Mouse (Mus musculus): ENCODE measurements around the gene Ddr1.
"Not testable (repeated sequence)": the region's sequence is repeated elsewhere in the genome, so short reads cannot be mapped to it uniquely, and the experiment has no call there.

Ddr1 gene

DNA sequence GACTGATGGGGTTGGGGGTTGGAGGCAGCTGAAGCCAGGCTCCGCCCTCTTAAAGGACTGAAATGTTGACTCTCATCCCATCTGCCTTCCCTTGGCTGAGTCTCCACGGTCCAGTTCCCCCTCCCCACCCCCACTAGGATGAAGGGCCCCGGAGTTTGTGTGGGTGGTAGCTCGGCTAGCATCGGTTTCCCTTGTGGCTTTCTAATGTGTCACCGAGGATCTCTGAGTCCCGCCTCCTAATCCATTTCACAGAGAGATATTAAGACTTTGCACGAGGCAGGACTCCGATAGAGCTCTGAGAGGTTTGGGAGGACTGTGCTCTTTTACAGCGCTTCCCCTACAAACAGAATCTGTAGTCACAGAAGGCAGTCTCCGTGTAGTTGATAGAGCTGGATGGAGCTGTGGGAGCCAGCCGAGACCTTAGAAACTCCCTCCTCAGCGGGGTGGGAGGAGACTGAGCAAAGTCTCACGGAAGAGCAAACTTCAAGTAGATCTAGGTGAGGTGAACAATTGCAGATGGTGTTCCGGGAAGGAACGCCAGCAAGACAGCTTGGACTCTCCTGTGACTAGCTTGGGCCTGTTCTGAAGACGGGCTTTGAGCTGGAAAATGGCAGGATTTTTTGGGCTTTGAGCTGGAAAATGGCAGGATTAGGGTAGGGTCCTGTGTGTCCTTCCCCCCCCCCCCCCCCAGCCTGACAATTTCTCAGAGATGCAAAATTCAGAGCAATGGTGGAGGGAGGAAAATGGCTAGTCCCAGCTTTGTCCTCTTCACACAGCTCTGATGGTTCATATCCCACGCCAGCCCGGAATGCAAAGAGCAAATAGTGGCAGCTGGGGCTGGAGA is at the start of gene Ddr1:
Ddr1 (minus strand) TSS at position 1 of the 844 bp plus-strand sequence.
- DNase-seq (ENCODE audit: low read depth in 2 of 2, low spot score in 2 of 2), result peak; percentile 43 to 56

GRCm38 (mm10) chr17:35753668-35754067 is 49.2 kb upstream of the Ddr1 start:
- no peak for DNase-seq (ENCODE audit: low read depth in 2 of 2, low spot score in 2 of 2)

DNA sequence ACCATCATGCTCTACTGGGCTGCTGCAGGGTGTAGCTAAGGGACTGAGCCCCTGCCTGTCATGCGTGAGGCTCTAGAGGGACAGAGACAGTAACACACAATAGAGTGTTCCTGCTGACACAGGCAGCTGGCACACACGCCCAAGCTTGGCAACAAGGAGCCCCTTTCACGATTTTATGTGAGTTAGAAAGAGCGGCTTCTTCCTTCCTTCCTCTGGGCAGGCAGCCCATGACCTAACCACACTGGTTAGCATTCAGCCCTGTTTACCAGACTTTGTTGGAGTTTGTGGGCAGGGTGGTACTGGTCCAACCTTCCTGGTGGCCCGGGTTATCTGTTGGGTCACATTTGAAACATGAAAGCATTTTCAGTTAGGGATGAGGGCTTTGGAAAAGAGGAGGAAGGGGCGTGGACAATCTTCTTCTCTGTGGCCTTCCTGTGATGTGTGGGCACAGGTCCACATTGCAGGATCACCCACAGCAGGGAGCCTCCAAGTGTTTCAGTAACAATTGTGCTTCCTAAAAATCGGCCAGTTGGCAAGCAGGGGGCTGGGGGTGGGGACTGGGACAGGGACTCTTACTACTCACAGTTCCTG is 47.9 kb upstream of the Ddr1 start:
- DNase-seq (ENCODE audit: low read depth in 2 of 2, low spot score in 2 of 2), result no peak

- DNase-seq (ENCODE audit: low read depth in 2 of 2, low spot score in 2 of 2), result no peak
These were observed 45.3 kb upstream of the Ddr1 start for GRCm38 (mm10) chr17:35749685-35750084.

- no peak for DNase-seq (ENCODE audit: low read depth in 2 of 2, low spot score in 2 of 2)
These were observed 39.9 kb upstream of the Ddr1 start for GRCm38 (mm10) chr17:35744361-35744760.

DNA sequence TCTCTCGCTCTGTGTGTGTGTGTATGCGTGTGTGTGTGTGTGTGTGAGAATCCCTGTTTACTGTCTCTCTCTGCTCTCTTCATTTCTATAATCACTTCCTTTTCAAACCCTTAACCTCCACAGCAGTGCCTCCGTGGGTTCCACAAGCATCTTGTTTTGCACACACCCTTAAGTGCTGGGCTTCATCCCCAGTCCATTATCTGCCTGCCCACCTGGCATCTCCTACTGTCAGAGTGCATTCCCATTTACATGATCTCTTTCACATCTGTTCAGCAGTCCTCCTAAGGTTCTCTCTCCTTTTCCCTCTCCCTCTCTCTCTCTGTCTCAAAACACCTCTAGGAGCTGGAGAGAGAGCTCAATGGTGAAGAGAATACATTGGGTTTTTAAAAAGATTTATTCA is 38.5 kb upstream of the Ddr1 start:
- no peak for DNase-seq (ENCODE audit: low read depth in 2 of 2, low spot score in 2 of 2)

GRCm38 (mm10) chr17:35741589-35742226 is 37.3 kb upstream of the Ddr1 start:
- DNase-seq (ENCODE audit: low read depth in 2 of 2, low spot score in 2 of 2), result no peak

DNA sequence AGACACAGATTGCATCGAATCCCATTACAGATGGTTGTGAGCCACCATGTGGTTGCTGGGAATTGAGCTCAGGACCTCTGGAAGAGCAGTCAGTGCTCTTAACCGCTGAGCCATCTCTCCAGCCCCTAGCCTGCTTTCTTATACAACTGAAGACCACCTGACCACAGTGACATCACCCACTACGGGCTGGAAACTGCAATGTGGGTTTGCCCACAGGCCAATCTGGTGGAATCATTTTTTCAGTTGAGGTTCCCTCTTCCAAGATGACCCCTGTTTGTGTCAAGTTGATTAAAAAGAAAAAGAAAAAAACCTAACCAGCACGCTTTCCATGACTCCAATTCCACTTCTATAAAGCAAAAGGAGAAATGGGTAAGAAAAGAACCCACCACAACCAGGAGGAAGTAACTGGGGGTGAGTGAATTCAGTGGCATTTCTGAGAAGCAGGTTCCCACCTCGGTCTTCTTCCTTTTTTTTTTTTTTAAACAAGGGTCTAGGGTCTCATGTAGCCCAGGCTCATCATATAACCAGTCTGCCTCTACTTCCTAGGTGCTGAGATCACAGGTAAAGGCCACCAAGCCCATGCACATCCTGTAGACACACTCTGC is 36.0 kb upstream of the Ddr1 start:
- no peak for DNase-seq (ENCODE audit: low read depth in 2 of 2, low spot score in 2 of 2)

GRCm38 (mm10) chr17:35739675-35740074 is 35.3 kb upstream of the Ddr1 start:
- DNase-seq (ENCODE audit: low read depth in 2 of 2, low spot score in 2 of 2), result peak; percentile 88 to 95

DNA sequence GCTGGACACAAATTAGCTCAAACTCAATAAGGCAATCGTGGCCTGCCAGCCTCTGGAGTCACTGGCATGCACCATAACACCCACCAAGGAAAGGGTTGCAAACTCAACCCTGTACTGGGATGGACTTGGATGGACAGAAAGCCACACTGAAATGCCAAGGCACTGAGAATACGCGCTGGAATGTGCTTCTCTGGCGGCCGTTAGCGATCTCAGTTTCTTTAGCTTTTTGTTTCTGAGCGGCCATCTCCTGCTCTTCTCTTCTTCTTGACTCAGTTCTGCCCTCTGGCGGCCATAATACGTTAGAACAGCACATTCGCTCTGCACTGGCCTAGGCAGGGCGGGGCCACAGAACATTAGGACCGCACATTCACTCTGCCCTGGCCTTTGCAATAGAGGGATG is 33.3 kb upstream of the Ddr1 start:
- peak; percentile 74 to 81 for DNase-seq (ENCODE audit: low read depth in 2 of 2, low spot score in 2 of 2)

- peak; percentile 72 to 82 for DNase-seq (ENCODE audit: low read depth in 2 of 2, low spot score in 2 of 2)
These were observed 32.0 kb upstream of the Ddr1 start for GRCm38 (mm10) chr17:35736280-35736960.

DNA sequence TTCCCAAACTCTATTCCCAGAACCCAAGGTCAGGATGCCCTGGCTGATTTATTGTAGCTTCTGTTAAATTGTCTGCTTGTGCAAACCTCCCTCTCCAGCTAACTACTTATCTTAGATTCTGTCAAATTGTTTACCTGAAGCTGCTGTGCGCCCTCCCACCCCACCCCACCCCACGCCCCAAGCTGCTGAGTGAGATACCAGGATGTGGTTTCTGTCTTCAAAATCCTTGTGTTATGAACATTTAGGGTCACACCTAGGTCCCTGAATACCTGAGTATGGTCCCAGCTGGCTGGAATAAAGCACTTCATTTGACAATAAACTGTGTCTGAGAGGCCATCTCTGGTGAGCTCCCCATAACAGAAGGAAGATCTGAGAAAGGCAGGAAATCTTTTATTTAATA is 30.1 kb upstream of the Ddr1 start:
- peak in 1 of 2 experiments; percentile 46 for DNase-seq (ENCODE audit: low read depth in 2 of 2, low spot score in 2 of 2)

- no peak for DNase-seq (ENCODE audit: low read depth in 2 of 2, low spot score in 2 of 2)
These were observed 29.0 kb upstream of the Ddr1 start for GRCm38 (mm10) chr17:35733398-35733797.

DNA sequence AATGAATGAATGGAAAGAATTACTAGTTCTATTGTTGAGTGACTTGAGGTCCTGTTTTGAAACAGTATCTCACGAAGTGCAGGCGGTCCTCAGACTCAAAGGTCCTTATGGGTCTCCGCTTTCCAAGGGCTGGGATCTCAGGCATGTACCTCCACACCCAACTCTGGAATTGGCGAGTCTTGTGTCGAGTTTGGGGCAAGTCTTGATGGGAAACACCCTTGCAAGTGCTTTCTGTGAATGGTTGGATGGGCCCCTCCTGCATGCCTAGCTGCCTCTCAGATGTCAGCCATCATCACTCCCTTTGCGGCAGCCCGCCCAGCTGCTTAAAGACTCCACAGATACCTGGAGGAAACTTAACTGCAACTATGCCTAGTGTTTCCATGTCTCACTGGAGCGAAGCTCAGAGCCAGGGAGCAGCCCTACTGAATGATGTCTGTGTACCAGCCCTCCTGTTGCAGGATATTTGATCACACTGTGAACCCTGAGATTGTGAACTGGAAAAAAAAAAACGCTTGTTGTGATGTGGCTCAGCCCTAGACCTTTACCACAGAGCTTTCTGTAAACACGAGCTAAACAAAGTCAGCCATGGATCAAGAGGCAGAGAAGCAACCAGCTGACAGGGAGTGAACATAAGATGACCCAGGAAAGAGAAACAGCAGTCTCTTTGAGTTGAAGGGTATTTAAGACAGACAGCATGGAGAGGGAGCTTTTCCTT is 27.2 kb upstream of the Ddr1 start:
- peak in 1 of 2 experiments; percentile 40 for DNase-seq (ENCODE audit: low read depth in 2 of 2, low spot score in 2 of 2)

- not testable (repeated sequence) for DNase-seq (ENCODE audit: low read depth in 2 of 2, low spot score in 2 of 2)
These were observed 25.7 kb upstream of the Ddr1 start for GRCm38 (mm10) chr17:35730112-35730511.

GRCm38 (mm10) chr17:35728821-35729220 is 24.4 kb upstream of the Ddr1 start:
- no peak for DNase-seq (ENCODE audit: low read depth in 2 of 2, low spot score in 2 of 2)

DNA sequence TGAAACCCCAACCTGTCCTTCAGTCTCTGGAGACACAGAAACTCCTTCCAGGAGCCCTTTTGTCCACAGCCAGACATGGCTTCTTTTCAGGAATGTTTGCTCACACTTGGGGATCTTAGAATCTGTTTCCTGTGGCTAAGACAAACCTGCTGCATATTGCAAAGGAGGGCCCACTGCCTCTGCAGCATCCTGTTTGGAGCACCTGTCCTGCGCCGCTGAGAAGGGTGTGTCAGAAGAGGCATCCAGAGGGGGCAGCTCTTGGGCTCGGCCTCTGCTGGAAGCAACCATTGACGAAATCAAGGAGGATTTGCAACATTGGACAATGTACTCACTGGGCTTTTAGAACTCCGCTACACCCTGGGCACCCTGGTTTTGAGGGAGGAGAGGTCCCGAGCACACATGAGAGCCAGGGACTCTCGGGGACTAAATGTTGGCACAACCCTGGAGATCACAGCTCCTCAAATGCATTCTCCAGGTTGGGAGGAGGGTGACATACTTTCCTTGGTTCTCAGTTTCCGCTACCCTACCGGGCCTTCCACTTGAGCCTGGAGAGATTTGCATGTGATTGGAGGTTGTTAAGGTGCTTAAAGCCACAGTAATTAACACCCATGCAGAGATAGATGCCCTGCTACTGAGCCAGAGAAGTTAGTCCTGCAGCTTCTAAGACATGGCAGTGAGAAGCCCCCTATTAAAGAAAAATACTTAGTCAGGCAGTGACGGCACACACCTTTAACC is 23.2 kb upstream of the Ddr1 start:
- no peak for DNase-seq (ENCODE audit: low read depth in 2 of 2, low spot score in 2 of 2)

DNA sequence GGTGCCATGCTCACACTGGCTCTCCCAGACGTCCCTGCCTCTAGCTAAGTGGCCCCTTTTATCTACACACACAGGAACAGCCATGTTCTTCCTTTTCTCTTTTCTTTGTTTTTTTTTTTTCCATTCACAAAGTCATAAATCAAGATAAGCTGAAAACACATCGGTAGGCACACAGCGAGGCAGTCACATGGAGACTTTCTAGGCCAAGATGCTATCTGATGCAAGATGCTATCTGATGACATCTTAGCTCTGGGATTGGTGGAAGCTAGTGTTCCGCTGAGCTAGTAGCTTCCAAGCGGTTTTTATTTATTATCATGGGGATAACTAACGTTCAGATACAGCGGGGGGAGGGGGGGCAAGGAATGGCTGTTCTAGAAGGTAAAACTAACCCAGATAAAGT is 22.6 kb upstream of the Ddr1 start:
- DNase-seq (ENCODE audit: low read depth in 2 of 2, low spot score in 2 of 2), result no peak

- peak; percentile 89 for DNase-seq (ENCODE audit: low read depth in 2 of 2, low spot score in 2 of 2)
These were observed 21.1 kb upstream of the Ddr1 start for GRCm38 (mm10) chr17:35725286-35726232.
